Mouse (Mus musculus) G1E (cell line): ENCODE results near the gene Tk1.

Experiments
- CTCF ChIP-seq: IDR thresholded peaks from 2 replicates; pipeline ENCODE4 v1.5.1; 2012; ENCODE audit warnings: low read depth, low read length, inconsistent platforms, mixed read lengths
- GATA1 ChIP-seq: IDR thresholded peaks from 2 replicates; pipeline ENCODE4 v1.6.1; 2012; ENCODE audit warnings: borderline replicate concordance, low read length, inconsistent platforms, mixed read lengths
- GATA2 ChIP-seq: IDR thresholded peaks from 2 replicates; pipeline ENCODE4 v1.6.1; 2012; ENCODE audit warnings: low read depth, low read length, inconsistent platforms, borderline replicate concordance
- POLR2AphosphoS5 ChIP-seq: IDR thresholded peaks from 2 replicates; pipeline ENCODE4 v1.6.1; 2012; ENCODE audit warnings: low read depth, low read length, inconsistent platforms; ENCODE audit not compliant: insufficient replicate concordance
- TAL1 ChIP-seq: conservative IDR thresholded peaks from 2 replicates; pipeline ENCODE4 v1.6.1; 2012; ENCODE audit warnings: low read depth, low read length, inconsistent platforms, mixed read lengths

DNA sequence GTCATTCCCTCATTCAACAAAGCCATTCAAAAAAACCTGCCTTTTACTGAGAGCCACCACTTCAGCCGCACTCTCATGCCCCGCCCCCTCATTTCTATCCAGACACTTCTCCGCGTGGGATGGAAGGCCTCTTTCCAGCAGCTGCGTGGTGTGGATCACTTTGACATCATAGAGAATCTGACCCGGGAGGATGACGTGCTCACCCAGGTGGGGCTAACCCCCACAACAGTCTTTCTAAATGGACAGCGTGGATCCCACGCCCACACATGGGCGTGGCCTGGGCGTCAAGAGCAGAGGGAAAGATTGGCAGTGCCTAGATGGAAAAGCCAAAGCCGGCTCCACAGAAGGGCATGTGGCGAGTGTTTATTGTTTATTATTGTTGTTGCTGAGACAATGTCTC is 10.4 kb upstream of the Tk1 start:
- TF ChIP-seq GATA1 (no peak), CTCF (no peak), POLR2AphosphoS5 (no peak), GATA2 (no peak), TAL1 (no peak)
